Mouse (Mus musculus): ENCODE measurements around the gene Rbpj.

Gene Rbpj

GRCm38 (mm10) chr5:53469777-53470131 lies 3.8 kb downstream of the Rbpj start:
- DNase-seq, result no peak

DNA sequence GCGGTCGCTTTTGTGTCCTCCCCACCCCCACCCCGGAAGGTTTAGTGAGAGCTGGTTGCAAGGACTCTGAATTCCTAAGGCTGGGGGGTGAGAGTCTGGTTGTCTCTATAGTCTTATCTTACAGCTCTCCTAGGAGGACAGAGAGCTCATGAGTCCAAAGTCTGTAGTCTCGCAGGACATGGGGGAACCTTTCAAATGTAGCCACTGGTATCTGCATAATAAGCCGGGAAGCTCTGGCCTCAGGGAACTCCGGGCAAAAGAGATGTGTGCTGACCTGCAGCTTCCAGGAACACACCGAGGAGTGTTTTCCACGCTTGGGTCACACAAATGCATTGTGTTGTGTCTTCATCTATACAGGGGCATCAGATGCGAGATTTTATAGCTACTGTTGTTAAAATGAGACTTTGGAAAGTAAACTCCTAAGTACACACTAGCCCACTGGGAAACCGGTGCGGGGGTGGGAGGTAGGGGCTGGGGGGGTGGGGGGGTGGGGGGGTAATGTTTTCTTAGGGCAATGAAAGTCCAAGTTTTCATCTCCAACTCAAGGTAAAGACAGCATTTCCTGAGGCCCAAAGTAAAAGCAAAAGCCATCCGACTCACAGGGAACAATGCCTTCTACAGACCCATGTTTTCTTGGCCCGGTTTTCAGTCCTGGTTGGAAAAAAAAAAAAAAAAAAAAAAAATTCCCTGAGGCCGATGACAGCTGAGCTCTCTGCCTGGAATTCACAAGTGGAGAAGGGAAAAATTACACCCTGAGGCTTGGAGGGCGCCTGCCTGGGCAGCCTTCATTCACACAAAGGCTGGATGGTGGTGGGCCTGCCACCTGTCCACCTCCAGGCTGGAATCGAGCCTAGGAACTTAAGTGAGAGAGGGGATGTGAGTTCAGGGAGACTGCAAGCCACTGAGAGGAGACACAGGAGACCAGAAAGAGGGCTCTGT lies 4.5 kb downstream of the Rbpj start:
- no peak for DNase-seq

DNA sequence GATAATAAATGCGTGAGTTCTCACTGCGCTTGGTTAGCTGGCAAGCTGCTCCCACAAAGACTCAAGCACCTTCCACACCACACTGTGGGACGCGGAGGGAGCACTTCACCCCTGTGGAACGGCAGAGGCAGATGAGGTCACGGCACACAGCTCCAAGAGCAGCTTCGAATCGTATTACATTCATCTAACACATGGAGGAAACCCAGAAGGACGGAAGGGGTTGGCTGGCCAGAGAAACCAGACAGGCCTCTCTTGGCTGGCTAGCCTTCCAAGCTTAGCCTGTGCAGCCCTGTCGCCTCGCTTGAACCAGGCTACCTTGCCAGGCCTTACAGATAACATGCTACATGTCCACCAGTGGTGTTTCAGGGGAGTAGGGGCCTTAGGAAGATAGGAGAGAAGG lies 6.5 kb downstream of the Rbpj start:
- no peak for DNase-seq

DNA sequence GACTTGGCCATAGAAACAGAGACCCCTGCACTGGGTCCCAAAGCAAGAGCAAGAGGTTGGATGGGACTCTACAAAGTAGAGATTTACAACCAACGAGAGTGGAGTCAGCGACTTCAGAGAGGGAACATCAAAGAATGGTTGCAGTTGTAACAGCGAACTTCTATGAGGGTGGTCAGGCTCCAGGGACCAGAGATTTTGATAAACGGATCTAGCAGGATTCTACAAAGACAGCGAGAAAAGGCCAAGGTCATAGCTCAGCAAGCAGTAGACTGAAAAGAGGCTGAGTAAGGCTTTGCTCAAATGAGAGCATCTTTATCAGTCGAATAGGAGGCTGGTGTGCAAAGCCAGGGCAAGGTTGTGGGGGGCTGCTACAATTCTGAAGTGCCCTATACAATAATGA lies 13.2 kb downstream of the Rbpj start:
- DNase-seq, result no peak

GRCm38 (mm10) chr5:53479891-53480290 lies 13.9 kb downstream of the Rbpj start:
- DNase-seq, result no peak

DNA sequence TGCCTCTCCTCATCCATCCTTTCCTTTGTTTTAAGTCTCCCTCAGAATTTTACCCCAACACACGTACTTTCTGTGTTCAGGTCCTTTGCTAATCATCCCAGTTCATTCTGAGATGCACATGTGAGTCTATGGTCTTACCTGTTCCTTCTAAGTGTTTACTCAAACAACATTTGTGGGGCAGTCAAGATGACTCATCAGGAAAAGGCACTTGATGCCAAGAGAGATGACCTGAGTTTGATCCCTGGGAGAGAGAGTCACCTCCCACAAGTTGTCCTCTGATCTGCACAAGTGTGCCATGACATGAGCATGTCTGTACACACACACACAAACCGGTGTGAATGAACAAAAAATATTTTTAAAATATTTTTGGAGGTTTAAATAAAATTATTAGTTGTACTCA lies 15.1 kb downstream of the Rbpj start:
- DNase-seq, result no peak

- no peak for DNase-seq
Observed at GRCm38 (mm10) chr5:53485069-53485628, 19.2 kb downstream of the Rbpj start.

GRCm38 (mm10) chr5:53485934-53486475 lies 20.1 kb downstream of the Rbpj start:
- DNase-seq, result no peak

GRCm38 (mm10) chr5:53486966-53487592 lies 21.1 kb downstream of the Rbpj start:
- DNase-seq, result no peak

DNA sequence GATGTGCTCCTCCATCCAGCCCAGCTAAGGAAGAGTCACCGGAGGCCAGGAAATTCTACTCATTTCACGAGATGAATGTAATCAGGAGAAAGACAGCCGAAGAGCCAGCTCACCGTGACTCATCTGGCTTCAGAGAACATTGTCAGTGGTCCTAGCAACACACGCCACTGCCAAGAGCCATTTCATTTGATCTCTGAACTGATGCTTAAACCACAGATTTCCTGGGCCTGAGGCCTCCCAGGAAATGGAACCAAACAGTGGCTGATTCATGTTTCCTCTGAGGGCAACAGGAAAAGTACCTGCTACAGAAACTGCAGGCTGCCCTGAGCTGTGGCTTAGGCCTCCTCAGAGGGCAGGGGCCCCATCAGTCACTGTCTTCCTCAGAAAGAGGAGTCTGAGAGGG lies 24.7 kb downstream of the Rbpj start:
- DNase-seq, result no peak

- no peak for DNase-seq
Observed at GRCm38 (mm10) chr5:53493756-53494155, 27.8 kb downstream of the Rbpj start.

GRCm38 (mm10) chr5:53494536-53495159 lies 28.7 kb downstream of the Rbpj start:
- peak; percentile 51 for DNase-seq

DNA sequence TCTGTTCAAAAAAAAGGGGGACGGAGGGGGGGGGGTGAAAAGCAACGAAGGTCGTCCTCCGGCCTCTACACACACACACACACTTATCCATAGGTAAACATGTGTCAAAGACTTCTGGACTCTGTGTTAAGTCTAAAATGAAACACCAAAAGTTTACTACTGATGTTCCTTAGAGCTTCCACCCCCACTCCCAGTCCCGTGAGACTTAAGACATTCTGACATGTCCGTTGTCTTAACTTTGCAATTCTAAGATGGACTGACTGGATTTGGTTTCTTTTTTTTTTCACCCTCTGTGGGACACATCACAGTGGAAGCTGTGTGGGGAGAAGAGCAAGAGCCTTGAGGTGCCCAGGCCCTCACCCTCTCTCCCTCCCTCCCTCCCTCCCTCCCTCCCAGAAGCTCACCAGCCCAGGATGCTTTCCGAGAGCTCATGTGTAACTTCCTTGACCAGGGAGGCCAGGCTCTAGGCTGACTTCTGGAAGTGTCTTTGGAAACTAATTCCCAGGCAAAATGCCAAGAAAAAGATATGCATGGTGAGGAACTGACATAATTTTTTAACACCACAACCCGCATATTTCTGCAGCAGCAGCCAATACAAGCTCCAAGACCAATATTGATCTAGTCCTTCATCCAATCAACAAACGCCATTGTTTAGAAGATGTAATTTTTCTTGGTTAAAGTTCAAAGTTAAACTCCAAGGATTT lies 31.0 kb downstream of the Rbpj start:
- no peak for DNase-seq

DNA sequence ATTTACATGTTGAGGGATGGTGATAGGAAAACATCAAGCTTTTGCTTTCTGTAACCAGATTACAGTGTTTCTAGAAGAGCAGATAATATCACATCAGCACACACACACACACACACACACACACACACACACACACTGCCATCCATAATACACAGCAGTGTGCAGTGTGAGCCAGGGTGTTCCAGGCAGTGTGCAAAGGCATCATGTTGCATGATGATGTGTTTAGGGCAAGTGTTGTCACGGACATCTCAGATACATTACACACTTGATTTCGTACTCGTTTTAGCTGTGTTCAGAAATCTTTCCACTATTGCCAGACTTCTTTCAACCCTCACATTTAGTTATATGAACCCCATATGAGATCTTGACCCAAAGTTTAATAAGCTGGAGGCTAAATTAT lies 33.6 kb downstream of the Rbpj start:
- DNase-seq, result no peak

DNA sequence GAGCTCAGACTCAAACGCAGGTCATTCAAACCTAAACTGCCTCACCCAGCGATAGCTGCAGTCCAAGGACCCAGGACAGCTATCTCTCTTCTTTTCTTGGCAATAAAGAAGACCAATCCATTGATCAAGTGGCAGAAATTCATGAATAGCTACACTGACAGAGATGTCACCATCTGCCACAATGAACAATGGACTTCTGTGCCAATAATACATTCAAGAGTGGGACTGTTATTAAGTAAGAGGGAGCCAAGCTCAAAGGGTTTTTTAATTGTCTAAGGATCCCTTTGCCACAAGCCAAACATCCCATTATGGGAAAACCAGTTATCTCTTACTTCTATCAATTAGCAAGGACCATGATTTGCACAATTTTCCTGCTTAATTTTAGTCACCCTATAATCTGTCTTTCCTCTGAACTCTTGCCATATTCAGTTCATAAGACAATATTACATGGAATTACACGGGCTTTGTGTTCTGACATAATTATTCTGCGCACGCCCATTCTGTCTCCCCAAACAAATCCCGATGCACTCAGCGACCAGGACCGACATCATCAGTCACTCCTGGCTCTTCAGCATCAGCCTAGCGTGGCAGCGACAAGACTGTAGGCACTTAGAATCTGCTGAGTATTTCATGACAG lies 34.7 kb downstream of the Rbpj start:
- DNase-seq, result no peak

- DNase-seq, result no peak
Observed at GRCm38 (mm10) chr5:53503261-53503660, 37.3 kb downstream of the Rbpj start.

DNA sequence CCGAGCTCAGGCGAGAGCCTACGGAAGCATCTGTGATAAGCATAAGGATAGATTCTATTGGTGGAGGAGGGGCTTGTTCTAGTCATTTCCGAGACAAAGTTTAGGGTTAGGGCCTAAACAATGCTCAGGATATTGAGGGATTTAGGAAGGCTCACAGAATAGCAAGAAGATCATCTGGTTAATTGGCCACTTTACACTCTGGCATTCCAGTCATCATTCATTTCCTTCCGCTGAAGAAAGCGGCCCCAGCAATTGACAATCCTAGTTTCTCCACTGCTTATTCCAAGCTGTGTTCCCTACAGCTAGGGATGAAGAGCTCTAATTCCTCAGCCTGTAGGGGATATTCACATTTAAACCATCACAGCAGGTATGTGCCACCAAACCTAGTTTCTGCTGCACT lies 39.8 kb downstream of the Rbpj start:
- no peak for DNase-seq

- DNase-seq, result no peak
Observed at GRCm38 (mm10) chr5:53507371-53507770, 41.4 kb downstream of the Rbpj start.

- DNase-seq, result no peak
Observed at GRCm38 (mm10) chr5:53509465-53509864, 43.5 kb downstream of the Rbpj start.

GRCm38 (mm10) chr5:53509927-53510326 lies 44.0 kb downstream of the Rbpj start:
- no peak for DNase-seq

DNA sequence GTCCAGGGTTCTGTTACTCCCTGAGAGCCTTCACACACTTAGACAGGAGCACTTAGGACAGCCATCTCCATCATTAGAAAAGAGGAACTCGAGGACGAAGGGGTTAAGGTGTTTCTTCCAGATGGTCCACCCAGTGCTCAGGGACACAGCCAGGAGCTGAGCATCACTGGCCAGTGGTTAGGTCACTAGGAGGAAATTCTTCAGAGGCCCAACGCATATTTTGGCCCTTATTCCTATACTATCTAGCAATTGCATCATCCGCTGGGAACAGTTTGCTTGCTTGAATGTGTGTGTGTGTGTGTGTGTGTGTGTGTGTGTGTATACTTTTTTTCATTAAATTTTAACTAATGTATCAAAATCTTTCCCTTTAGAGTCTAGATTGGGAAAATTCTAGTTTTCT lies 45.5 kb downstream of the Rbpj start:
- DNase-seq, result no peak

DNA sequence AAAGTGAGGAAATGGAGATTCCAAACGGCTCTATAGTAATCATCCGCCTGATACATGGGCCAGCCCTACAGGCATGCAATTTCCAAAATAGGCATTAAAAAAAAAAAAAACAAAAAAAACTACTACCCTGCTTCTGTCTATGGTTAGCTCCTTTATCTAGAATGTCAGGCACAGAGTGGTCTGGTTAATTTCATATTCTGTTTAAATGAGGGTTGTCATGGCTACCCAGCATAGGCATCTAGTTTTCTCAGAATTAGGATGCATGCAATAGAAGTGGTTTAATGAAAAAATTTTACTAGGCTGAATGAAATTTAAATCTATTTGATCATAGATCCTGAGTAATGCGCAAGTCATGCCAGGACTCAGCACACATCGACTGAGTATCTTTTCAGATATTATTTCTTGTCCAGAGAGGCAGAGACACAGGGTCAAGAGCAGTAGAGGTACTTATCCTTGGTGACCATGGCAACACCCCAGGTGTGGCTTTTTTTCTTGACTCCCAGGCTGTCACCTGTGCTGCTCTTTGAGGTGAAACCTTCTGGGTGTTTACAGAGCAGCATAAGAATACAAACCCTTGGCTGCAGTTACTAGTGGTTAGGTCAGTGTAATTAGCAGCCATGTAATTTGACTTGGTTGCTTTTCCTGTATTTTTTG lies 49.1 kb downstream of the Rbpj start:
- no peak for DNase-seq
